Mouse (Mus musculus): ENCODE data around the gene Tatdn2. TPM values are rescaled to one million over a fixed set of nuclear protein-coding genes. Genes with fewer than 3 reads are reported as not detected.
A peak's percentile ranks its signal among the peaks of the same experiment; 100 is the strongest.

The Tatdn2 gene
- 25.1 and 27.6 TPM in 2 replicates for polyA plus RNA-seq (2012; rRNA removed)

DNA sequence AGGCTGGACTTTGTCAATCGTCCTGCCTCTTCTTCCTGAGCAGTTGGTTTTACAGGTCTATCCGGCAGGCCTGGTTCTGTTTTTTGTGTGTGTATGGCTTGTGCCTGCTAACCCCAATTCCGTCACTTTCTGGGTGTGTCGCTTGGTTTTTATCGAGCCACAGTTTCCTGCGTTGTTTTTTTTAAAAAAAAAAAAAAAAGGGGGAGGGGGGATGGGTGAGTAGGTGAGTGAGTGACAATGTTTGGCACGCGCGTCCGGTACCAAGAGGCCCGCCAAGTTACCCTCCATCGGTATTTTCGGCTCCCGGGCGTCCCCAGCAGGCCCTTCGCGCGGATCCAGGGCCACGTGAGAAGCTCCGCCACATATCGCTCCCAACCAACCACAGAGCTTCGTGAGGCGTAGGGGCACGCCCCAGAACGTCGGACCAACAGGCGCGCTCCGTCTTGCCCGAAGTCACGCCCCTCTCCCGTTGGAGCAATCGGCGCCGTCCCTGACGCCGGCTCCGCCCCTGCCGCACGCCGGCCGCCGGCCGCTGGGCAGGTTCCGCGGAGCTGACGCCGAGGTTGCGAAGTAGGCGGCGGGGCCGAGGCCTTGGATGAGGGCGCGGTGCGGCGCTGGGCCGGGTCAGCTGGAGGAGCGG is at the start of gene Tatdn2:
Tatdn2 (plus strand) TSS at position 469 of the 640 bp plus-strand sequence.
- DNase-seq (ENCODE audit: low read depth): peak; percentile 99
- TF ChIP-seq CTCF (IDR thresholded peaks at IDR 0.05; ENCODE audit: borderline replicate concordance, extremely low read depth, insufficient read depth, insufficient read length): no peak
- TF ChIP-seq POLR2A (IDR thresholded peaks at IDR 0.05; ENCODE audit: borderline replicate concordance, extremely low read depth, insufficient read depth, insufficient read length, poor library complexity, severe bottlenecking): peak; percentile 91

DNA sequence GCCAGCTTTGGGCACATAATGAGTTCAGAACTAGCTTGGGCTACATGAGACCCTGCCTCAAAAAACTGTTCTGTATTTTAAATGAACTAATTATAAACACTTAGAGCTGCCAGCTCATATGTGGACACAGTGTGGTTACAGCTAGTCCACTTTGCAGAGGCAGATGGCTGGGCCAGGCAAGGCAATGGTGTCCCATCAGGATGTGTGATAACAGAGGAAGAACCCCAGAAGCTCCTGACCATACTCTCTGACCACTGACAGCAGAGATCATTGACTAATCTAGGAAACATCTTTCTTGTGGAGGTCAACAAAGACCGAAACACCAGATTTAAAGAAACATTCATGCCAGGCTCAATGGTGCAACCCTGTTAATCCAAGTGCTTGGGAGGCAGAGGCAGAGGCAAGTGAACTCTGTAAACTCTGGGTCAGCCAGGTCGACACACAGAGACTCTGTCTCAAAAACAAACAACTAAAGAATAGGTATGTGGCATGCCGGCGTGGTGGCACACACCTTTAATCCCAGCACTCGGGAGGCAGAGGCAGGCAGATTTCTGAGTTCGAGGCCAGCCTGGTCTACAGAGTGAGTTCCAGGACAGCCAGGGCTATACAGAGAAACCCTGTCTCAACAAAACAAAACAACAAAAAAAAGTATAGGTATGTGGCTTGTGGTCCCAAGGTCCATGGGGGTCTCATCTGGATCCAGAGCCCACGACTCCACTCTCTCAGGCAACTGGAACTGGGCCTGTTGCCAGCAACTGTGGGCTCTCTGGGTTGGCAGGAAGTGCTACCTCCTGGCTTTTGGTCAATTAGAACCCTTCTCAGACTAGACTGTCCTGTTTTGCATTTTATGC is 47.3 kb upstream of the Tatdn2 start:
- no peak for DNase-seq (ENCODE audit: low read depth)
- no peak for TF ChIP-seq CTCF (IDR thresholded peaks at IDR 0.05; ENCODE audit: borderline replicate concordance, extremely low read depth, insufficient read depth, insufficient read length)
- TF ChIP-seq POLR2A (IDR thresholded peaks at IDR 0.05; ENCODE audit: borderline replicate concordance, extremely low read depth, insufficient read depth, insufficient read length, poor library complexity, severe bottlenecking): no peak

DNA sequence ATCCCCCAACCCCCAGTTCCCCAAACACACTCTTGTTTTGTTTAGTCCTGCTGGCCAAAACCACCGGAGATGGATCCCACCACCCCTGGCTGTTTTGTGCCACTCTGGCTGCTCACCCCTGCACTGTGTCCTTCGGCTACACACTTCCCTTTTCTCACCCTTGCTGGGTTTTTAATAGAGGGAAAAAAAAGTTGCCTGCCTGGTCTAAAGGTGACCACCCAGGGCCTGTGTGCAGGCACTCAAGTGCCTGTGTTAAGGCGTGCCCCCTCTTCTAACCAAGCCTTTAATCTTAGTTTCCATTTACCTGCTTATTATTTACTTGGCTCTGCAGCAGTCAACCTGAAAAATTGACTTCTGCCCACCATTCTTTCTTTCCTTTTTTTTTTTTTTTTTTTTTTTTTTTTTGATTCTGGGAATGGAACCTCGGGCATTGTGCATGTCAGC is 46.6 kb upstream of the Tatdn2 start:
- DNase-seq (ENCODE audit: low read depth): no peak

DNA sequence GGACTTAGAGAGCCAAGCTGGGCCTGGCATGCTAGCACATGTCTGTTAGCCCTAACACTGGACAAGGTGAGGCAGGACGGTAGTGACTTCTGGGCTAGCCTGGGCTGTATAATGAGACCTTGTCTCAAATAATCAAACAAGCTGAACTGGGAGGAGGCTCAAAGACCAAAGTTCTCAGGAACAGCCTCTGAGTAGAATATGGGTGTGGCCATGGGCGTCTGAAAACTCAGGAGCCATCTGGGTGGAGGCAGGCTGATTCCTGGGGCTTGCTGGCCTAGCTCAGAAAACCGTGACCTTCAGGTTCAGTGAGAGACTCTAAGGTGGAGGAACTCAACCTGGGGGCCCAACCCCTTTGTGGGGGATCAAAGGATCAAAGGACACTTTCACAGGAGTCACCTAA is 45.2 kb upstream of the Tatdn2 start:
- no peak for DNase-seq (ENCODE audit: low read depth)
- TF ChIP-seq POLR2A (IDR thresholded peaks at IDR 0.05; ENCODE audit: borderline replicate concordance, extremely low read depth, insufficient read depth, insufficient read length, poor library complexity, severe bottlenecking) (no peak), CTCF (IDR thresholded peaks at IDR 0.05; ENCODE audit: borderline replicate concordance, extremely low read depth, insufficient read depth, insufficient read length) (no peak)

More for the DNA sequence above, 46.6 kb upstream of the Tatdn2 start:
- TF ChIP-seq CTCF (IDR thresholded peaks at IDR 0.05; ENCODE audit: borderline replicate concordance, extremely low read depth, insufficient read depth, insufficient read length): no peak
- TF ChIP-seq POLR2A (IDR thresholded peaks at IDR 0.05; ENCODE audit: borderline replicate concordance, extremely low read depth, insufficient read depth, insufficient read length, poor library complexity, severe bottlenecking): no peak

DNA sequence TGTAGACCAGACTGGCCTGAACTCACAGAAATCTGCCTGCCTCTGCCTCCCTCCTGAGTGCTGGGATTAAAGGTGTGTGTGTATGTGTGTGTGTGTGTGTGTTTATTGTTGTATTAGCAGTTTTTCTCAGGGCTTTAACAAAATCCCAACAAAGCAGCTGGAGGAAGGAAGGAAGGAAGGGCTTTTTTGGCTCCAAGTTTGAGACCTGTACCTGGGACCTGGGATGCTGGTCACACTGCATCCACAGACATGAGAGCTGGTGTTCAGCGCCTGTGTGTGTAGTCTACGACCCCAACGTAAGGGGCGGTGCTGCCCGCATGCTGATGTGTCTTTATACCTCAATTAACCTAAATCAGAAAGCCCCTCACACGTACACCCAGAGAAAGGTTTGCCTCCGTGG is 43.3 kb upstream of the Tatdn2 start:
- TF ChIP-seq CTCF (IDR thresholded peaks at IDR 0.05; ENCODE audit: borderline replicate concordance, extremely low read depth, insufficient read depth, insufficient read length) (no peak), POLR2A (IDR thresholded peaks at IDR 0.05; ENCODE audit: borderline replicate concordance, extremely low read depth, insufficient read depth, insufficient read length, poor library complexity, severe bottlenecking) (no peak)
- DNase-seq (ENCODE audit: low read depth): no peak

DNA sequence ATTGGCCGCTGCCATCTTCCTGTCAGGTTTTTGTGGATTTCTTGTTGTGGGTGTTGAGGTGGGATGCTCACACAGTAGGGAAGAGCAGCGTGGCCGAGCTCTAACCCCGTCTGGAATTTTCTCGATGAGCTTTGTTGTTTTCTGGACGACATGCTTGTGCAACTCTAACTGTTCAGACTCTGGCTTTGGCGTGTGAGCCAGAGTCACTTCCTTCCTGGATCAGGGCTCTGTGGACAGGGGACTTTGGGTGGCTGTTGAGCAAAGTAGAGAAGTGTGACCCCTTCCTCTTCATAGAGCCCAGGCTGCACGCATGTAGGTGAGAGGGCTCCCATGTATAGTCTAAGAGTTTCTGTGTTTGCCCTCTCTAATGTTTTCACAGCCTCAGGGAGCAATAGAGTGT is 42.7 kb upstream of the Tatdn2 start:
- no peak for DNase-seq (ENCODE audit: low read depth)
- no peak for TF ChIP-seq POLR2A (IDR thresholded peaks at IDR 0.05; ENCODE audit: borderline replicate concordance, extremely low read depth, insufficient read depth, insufficient read length, poor library complexity, severe bottlenecking)
- no peak for TF ChIP-seq CTCF (IDR thresholded peaks at IDR 0.05; ENCODE audit: borderline replicate concordance, extremely low read depth, insufficient read depth, insufficient read length)

DNA sequence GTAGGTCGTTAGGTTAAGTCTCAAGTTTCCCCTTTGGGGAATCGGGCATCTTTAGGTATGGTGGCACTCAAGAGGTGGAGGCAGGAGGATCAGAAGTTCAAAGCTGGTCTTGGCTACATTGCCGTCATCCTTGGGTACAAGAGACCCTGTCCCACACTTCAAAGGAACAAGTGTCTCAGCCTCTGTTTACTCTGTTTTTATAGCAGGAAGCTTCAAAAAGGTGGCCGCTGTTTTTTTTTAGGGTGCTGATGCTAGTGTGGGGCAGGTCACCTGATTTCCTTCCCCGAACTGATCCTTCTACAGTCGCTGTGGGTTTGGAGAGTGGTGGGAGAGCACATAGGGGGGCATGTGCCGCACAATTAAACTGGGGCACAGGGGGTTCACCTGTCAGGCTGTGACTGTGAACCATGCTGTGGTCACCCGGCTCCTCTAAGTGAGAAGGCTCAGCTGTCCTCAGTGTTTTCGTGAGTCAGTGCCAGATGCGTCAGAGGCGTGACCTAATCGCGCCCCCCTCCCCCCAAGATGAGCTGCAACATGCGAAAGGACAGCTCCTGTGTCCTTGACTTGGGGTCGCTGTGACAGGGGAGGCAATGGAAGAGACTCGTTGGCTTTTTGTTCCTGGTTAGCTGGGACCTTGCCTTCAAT is 42.0 kb upstream of the Tatdn2 start:
- no peak for DNase-seq (ENCODE audit: low read depth)
- TF ChIP-seq POLR2A (IDR thresholded peaks at IDR 0.05; ENCODE audit: borderline replicate concordance, extremely low read depth, insufficient read depth, insufficient read length, poor library complexity, severe bottlenecking): no peak
- TF ChIP-seq CTCF (IDR thresholded peaks at IDR 0.05; ENCODE audit: borderline replicate concordance, extremely low read depth, insufficient read depth, insufficient read length): no peak

DNA sequence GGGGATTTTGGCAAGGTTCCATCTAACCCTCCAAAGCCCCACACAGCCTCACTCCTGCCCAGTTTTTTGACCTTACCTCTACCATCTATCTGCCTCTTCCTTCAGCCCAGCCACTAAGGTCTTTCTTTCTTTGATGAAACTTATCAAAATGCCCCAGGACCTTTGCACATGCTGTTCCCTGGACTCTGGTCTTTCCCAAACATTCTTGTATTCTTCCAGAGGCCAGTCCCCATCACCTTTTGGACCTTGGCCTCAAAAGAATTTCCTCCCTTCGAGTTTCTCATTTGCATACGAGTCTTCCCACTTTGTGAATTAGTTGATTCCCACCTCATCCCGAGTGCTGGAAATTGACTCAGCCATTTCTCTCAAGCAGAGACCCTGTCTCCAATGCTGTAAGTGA is 41.4 kb upstream of the Tatdn2 start:
- TF ChIP-seq CTCF (IDR thresholded peaks at IDR 0.05; ENCODE audit: borderline replicate concordance, extremely low read depth, insufficient read depth, insufficient read length): no peak
- TF ChIP-seq POLR2A (IDR thresholded peaks at IDR 0.05; ENCODE audit: borderline replicate concordance, extremely low read depth, insufficient read depth, insufficient read length, poor library complexity, severe bottlenecking): no peak
- no peak for DNase-seq (ENCODE audit: low read depth)

DNA sequence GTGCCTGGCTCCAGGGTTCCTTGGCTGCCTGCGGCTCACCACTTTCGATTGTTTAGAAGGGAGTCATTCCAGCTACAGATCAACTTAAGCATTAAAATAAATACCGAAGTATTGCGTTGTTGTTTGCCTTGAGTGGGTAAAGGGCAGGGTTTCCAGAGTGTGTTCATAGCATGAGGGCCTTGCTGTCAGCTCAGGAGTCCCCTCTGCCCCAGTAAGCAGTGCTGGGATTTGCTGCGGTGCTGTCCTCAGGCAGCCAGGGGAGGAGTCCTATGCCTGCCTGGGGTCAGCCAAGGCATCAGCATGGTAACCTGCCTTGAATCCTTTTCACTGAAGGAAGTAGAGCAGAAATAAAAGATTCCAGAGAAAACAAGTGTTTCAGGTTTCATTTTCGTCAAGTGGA is 40.0 kb upstream of the Tatdn2 start:
- TF ChIP-seq CTCF (IDR thresholded peaks at IDR 0.05; ENCODE audit: borderline replicate concordance, extremely low read depth, insufficient read depth, insufficient read length): no peak
- no peak for TF ChIP-seq POLR2A (IDR thresholded peaks at IDR 0.05; ENCODE audit: borderline replicate concordance, extremely low read depth, insufficient read depth, insufficient read length, poor library complexity, severe bottlenecking)
- no peak for DNase-seq (ENCODE audit: low read depth)

DNA sequence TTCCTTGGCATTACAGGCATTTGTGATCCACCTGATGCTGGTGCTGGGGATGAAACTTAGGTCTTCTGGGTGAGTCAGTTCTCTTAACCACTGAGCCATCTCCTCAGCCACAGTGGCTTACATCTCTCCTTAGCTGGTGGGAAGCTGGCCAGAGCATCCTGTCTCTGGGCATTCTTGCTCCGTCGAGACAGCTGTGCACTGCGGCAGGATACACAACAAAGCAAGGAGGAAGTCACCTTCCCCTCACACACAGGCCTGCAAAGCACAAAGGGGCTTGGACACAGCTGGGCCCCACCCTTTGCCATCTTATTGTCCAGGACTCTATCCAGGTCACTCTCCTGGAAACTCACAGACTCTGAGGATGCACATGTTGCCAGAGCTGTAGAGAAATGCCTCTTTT is 38.6 kb upstream of the Tatdn2 start:
- TF ChIP-seq POLR2A (IDR thresholded peaks at IDR 0.05; ENCODE audit: borderline replicate concordance, extremely low read depth, insufficient read depth, insufficient read length, poor library complexity, severe bottlenecking): no peak
- TF ChIP-seq CTCF (IDR thresholded peaks at IDR 0.05; ENCODE audit: borderline replicate concordance, extremely low read depth, insufficient read depth, insufficient read length): no peak
- DNase-seq (ENCODE audit: low read depth): no peak

All from brain, embryonic 14.5 days (tissue).